14 mouse cellular contexts compared by ENCODE assay signal in genomic region chr1:19056300-19056699, GRCm38 (mm10). TPM values are rescaled to one million over a fixed set of nuclear protein-coding genes. Genes with fewer than 3 reads are reported as not detected.
A peak's percentile ranks its signal among the peaks of the same experiment; 100 is the strongest.
DNase-seq lines count a peak whose midpoint lies in the region; ATAC-seq and TF ChIP-seq lines count a peak whose summit lies in the region.
"Had no signal": no experiment of that assay in that cellular context is flagged by ENCODE, and none has a peak within 500 bp of the region (broad histone marks: within the 10 kb centered on the region; RNA-seq: fewer than 3 reads in every experiment).

No protein-coding gene starts in this region.

- H3K36me3 ChIP-seq in embryonic facial prominence, embryonic 14.5 days (ENCODE audit: control insufficient read depth, insufficient read depth, low read length), result no peaks in the 10 kb centered on the region
- H3K36me3 ChIP-seq: hindbrain, embryonic 15.5 days; limb, embryonic 12.5 days had no signal

- WGBS in cerebellum, adult 2 months, result 23% methylated on average over 3 of the region's 3 CpGs
- WGBS in embryonic facial prominence, embryonic 14.5 days, result 17% methylated on average over 3 of the region's 3 CpGs

- intact Hi-C loops in left cerebral cortex, adult 2 months (cut with DNase I), result loop anchor here (2.0 kb wide), 1 partner anchor 697 kb away; no protein-coding TSS in a partner anchor

- no peak for TF ChIP-seq POLR2A in cerebellum, adult 2 months (IDR thresholded peaks at IDR 0.05; ENCODE audit: borderline replicate concordance, insufficient read depth, low read length)

- no peak overlapping the region for H3K4me3 ChIP-seq in cerebellum, adult 2 months (replicated peaks; ENCODE audit: insufficient read depth, low read depth, low read length)
- H3K4me3 ChIP-seq in left cerebral cortex, adult 2 months, result no peak overlapping the region
- no peak overlapping the region for H3K4me3 ChIP-seq in embryonic facial prominence, embryonic 14.5 days (ENCODE audit: low read depth, low read length)
- H3K4me3 ChIP-seq: hindbrain, embryonic 15.5 days; limb, embryonic 12.5 days had no signal

- no peak for ATAC-seq in embryonic facial prominence, embryonic 14.5 days (ENCODE audit: low read depth)
- no peak for ATAC-seq in monocyte, adult 5-6 weeks (replicated peaks; ENCODE audit: insufficient number of reproducible peaks, low FRiP score, low TSS enrichment, poor library complexity, severe bottlenecking)
- ATAC-seq: lung, postnatal 0 days had no signal

- no peak overlapping the region for H3K4me2 ChIP-seq in embryonic facial prominence, embryonic 14.5 days (ENCODE audit: low read depth, low read length)
- H3K4me2 ChIP-seq: hindbrain, embryonic 15.5 days; limb, embryonic 12.5 days had no signal

- no peak overlapping the region for H3K9ac ChIP-seq in embryonic facial prominence, embryonic 14.5 days (ENCODE audit: low read depth, low read length)
- H3K9ac ChIP-seq: hindbrain, embryonic 15.5 days; limb, embryonic 12.5 days had no signal

- peak; percentile 37; the same call in 1 of the 2 replicates for TF ChIP-seq CTCF in cerebellum, adult 2 months (IDR thresholded peaks at IDR 0.05; ENCODE audit: borderline replicate concordance, insufficient read depth, low read depth, low read length)
- TF ChIP-seq CTCF in left cerebral cortex, adult 2 months (IDR thresholded peaks at IDR 0.05), result peak; percentile 59

- no peaks in the 10 kb centered on the region for H3K27me3 ChIP-seq in cerebellum, adult 2 months (ENCODE audit: control insufficient read depth, insufficient read depth, low read length)
- H3K27me3 ChIP-seq in embryonic facial prominence, embryonic 14.5 days (replicated peaks; ENCODE audit: control insufficient read depth, insufficient read depth, low read length), result no peaks in the 10 kb centered on the region
- H3K27me3 ChIP-seq: hindbrain, embryonic 15.5 days; limb, embryonic 12.5 days had no signal

- DNase-seq in cerebellum, adult 2 months, result no peak
- DNase-seq in cerebellum, adult 9-11 months, result no peak
- DNase-seq in left cerebral cortex, adult 2 months (ENCODE audit: extremely low spot score in 1 of 2, low spot score in 2 of 2), result no peak
- DNase-seq in left cerebral cortex, adult 18-20 months (ENCODE audit: low spot score in 2 of 2), result no peak
- peak; percentile 1 for DNase-seq in Muller cell, postnatal 12 days (ENCODE audit: inconsistent ontology term)
- peak; percentile 27 for DNase-seq in embryonic facial prominence, embryonic 14.5 days (ENCODE audit: low spot score)
- no peak for DNase-seq in adrenal gland, postnatal 14 days
- DNase-seq: cerebellum, adult 11 months; thymus, postnatal 36 days had no signal

- no peak overlapping the region for H3K27ac ChIP-seq in cerebellum, adult 2 months (ENCODE audit: insufficient read depth, low read length)
- H3K27ac ChIP-seq in left cerebral cortex, adult 2 months, result no peak overlapping the region
- H3K27ac ChIP-seq in embryonic facial prominence, embryonic 14.5 days (replicated peaks; ENCODE audit: low read depth, low read length), result no peak overlapping the region
- H3K27ac ChIP-seq: hindbrain, embryonic 15.5 days; limb, embryonic 12.5 days had no signal

- no peaks in the 10 kb centered on the region for H3K4me1 ChIP-seq in cerebellum, adult 2 months (ENCODE audit: control insufficient read depth, insufficient read depth, low read length)
- H3K4me1 ChIP-seq in embryonic facial prominence, embryonic 14.5 days (ENCODE audit: control insufficient read depth, insufficient read depth, low read length), result no peaks in the 10 kb centered on the region
- H3K4me1 ChIP-seq: hindbrain, embryonic 15.5 days; limb, embryonic 12.5 days had no signal

- no peaks in the 10 kb centered on the region for H3K9me3 ChIP-seq in embryonic facial prominence, embryonic 14.5 days (ENCODE audit: control insufficient read depth, low read length)
- H3K9me3 ChIP-seq: hindbrain, embryonic 15.5 days; limb, embryonic 12.5 days had no signal

RNA-seq across cellular contexts. Expression of gene Tfap2d, which starts 46.5 kb away (rescaled TPM):
- 1.6 and 2.2 TPM in 2 replicates for polyA plus RNA-seq in cerebellum, adult 2 months (2012; rRNA removed)
- total RNA-seq in left cerebral cortex, adult 2 months (2021), result 1 to 10 TPM; 1.4 to 2.2 TPM
- total RNA-seq in left cerebral cortex, adult 18-20 months (2021), result 1 to 10 TPM; 2.7 to 2.9 TPM
- not detected in 2 replicates for polyA plus RNA-seq in embryonic facial prominence, embryonic 14.5 days (2014; fragmentation: Nextera tagmentation; extraction: Ambion mirVana)
- total RNA-seq in adrenal gland, postnatal 14 days (2021), result not detected in 2 replicates
- not detected in 3 replicates for total RNA-seq in monocyte, adult 5-6 weeks (2017)
- total RNA-seq: heart, adult 8-10 months had no signal
- polyA plus RNA-seq: limb, embryonic 12.5 days; lung, postnatal 0 days had no signal

Comparison
In these comparisons a context has a peak if more than half of its experiments do, and no peak if none do; other contexts are left out.
1. DNase-seq: peak in Muller cell, postnatal 12 days (single experiment) and embryonic facial prominence, embryonic 14.5 days (single experiment); none in cerebellum, adult 2 months (0 of 2), cerebellum, adult 9-11 months (single experiment), left cerebral cortex, adult 2 months (0 of 2), left cerebral cortex, adult 18-20 months (0 of 2) and adrenal gland, postnatal 14 days (single experiment).